Mouse (Mus musculus) heart, adult 2 months (tissue): ENCODE measurements at regions not wholly inside any gene's neighbourhood (a gene's known extent, or its start where the extent isn't known, plus 50 kb on each side); places are given as distances from the start of the nearest gene placed in this dataset.

Experiments
- DNase-seq, 2 experiments: peaks; one replicate each; pipeline ENCODE4 v3.0.0; 2021
- H3K27ac ChIP-seq: fragments of 200-600 bp; 2 replicates; pipeline ENCODE4 v1.8.1; 2022
- H3K27me3 ChIP-seq: fragments of 200-500 bp; 2 replicates; pipeline ENCODE4 v1.6.1; 2012; ENCODE audit warnings: mild to moderate bottlenecking, low read length, inconsistent platforms, mixed read lengths; ENCODE audit not compliant: control insufficient read depth, insufficient read depth
- H3K36me3 ChIP-seq: fragments of 200-500 bp; 2 replicates; pipeline ENCODE4 v1.6.1; 2012; ENCODE audit warnings: low read length, inconsistent platforms; ENCODE audit not compliant: control insufficient read depth, insufficient read depth
- H3K4me1 ChIP-seq: fragments of 200-500 bp; 2 replicates; pipeline ENCODE4 v1.6.1; 2011; ENCODE audit warnings: low read length; ENCODE audit not compliant: control insufficient read depth, insufficient read depth
- H3K4me3 ChIP-seq: fragments of 200-600 bp; 2 replicates; pipeline ENCODE4 v1.8.1; 2022
- H3K79me2 ChIP-seq: fragments of 200-500 bp; replicated peaks from 2 replicates; pipeline ENCODE4 v1.6.1; 2012; ENCODE audit warnings: mild to moderate bottlenecking, inconsistent platforms, low read length, moderate library complexity, mixed read lengths; ENCODE audit not compliant: control insufficient read depth, insufficient read depth
- H3K9ac ChIP-seq: fragments of 200-500 bp; 2 replicates; pipeline ENCODE4 v1.6.1; 2012; ENCODE audit warnings: low read depth, mild to moderate bottlenecking, control low read depth, inconsistent platforms, low read length, mixed read lengths
- CTCF ChIP-seq: fragments of 200-600 bp; IDR thresholded peaks from 2 replicates; pipeline ENCODE4 v1.8.1; 2022; ENCODE audit warnings: antibody characterized with exemption, mild to moderate bottlenecking, moderate library complexity
- EP300 ChIP-seq: fragments of 200-500 bp; IDR thresholded peaks from 2 replicates; pipeline ENCODE4 v1.6.1; 2011; ENCODE audit warnings: low read depth, low read length, control low read depth; ENCODE audit not compliant: insufficient read depth
- POLR2A ChIP-seq: fragments of 200-500 bp; IDR thresholded peaks from 2 replicates; pipeline ENCODE4 v1.6.1; 2011; ENCODE audit warnings: mild to moderate bottlenecking, low read depth, low read length, control low read depth; ENCODE audit not compliant: insufficient read depth
- WGBS: fragments of 180-500 bp; shearing (Covaris S2); methylation state at CpG from one replicate; pipeline ENCODE4 v1.1.7; 2018; 5-methylcytosine and 5-hydroxymethylcytosine counted together
- intact Hi-C: fragments of 180-260 bp; cut with DNase I; formaldehyde crosslinking; loops from one replicate; pipeline ENCODE4 v1.15.1; 2025

GRCm38 (mm10) chr7:53750985-53751605 is 1084.2 kb upstream of the Luzp2 start:
- WGBS, result 54% methylated on average over 4 of the region's 4 CpGs
- no peak overlapping the region for H3K9ac ChIP-seq
- TF ChIP-seq POLR2A (no peak), EP300 (no peak), CTCF (no peak)
- H3K36me3 ChIP-seq, result no peaks in the 10 kb centered on the region
- H3K27ac ChIP-seq, result no peak overlapping the region
- no peak for DNase-seq
- H3K79me2 ChIP-seq, result no peaks in the 10 kb centered on the region
- no peak overlapping the region for H3K4me3 ChIP-seq
- no peaks in the 10 kb centered on the region for H3K4me1 ChIP-seq
- H3K27me3 ChIP-seq, result no peaks in the 10 kb centered on the region
- intact Hi-C loops, result loop anchor here (10.0 kb wide), 1 partner anchor 336 kb away; no protein-coding TSS in a partner anchor
